Mouse (Mus musculus): ENCODE measurements around the gene Itpr1. TPM values are rescaled to one million over a fixed set of nuclear protein-coding genes. Genes with fewer than 3 reads are reported as not detected.
A peak's percentile ranks its signal among the peaks of the same experiment; 100 is the strongest.

Itpr1 gene
- total RNA-seq, 2 experiments from 2014 or later = 335 to 379 TPM

- no peak for DNase-seq (ENCODE audit: low spot score in 2 of 2)
- intact Hi-C loops (cut with DNase I) = loop anchor here (1.0 to 5.0 kb wide), 3 partner anchors 90 to 142 kb away; partner anchors contain the start of gene Bhlhe40
Observed at GRCm38 (mm10) chr6:108570351-108571041, 357.6 kb downstream of the Itpr1 start.

- intact Hi-C loops (cut with DNase I) = loop anchor here (1.0 to 5.0 kb wide), 3 partner anchors 89 to 141 kb away; partner anchors contain the start of gene Bhlhe40
- peak; percentile 67 to 78 for DNase-seq (ENCODE audit: low spot score in 2 of 2)
Observed at GRCm38 (mm10) chr6:108571042-108571590, 358.2 kb downstream of the Itpr1 start.

- intact Hi-C loops (cut with DNase I) = loop anchor here (5.0 kb wide), 2 partner anchors 140 kb away; no protein-coding TSS in a partner anchor
- no peak for DNase-seq (ENCODE audit: low spot score in 2 of 2)
Observed at GRCm38 (mm10) chr6:108572646-108573045, 359.8 kb downstream of the Itpr1 start.

- peak in 1 of 2 experiments; percentile 84 for DNase-seq (ENCODE audit: low spot score in 2 of 2)
- intact Hi-C loops (cut with DNase I) = loop anchor here (5.0 kb wide), 1 partner anchor 125 kb away; no protein-coding TSS in a partner anchor
Observed at GRCm38 (mm10) chr6:108577056-108577455, 364.2 kb downstream of the Itpr1 start.

GRCm38 (mm10) chr6:108588426-108588825 is 375.5 kb downstream of the Itpr1 start:
- no peak for DNase-seq (ENCODE audit: low spot score in 2 of 2)
- intact Hi-C loops (cut with DNase I) = no loop called here

GRCm38 (mm10) chr6:108592227-108592626 is 379.3 kb downstream of the Itpr1 start:
- intact Hi-C loops (cut with DNase I) = loop anchor here (2.0 kb wide), 1 partner anchor 35 kb away; no protein-coding TSS in a partner anchor
- DNase-seq (ENCODE audit: low spot score in 2 of 2) = peak in 1 of 2 experiments; percentile 38

GRCm38 (mm10) chr6:108592636-108593035 is 379.7 kb downstream of the Itpr1 start:
- intact Hi-C loops (cut with DNase I) = loop anchor here (2.0 kb wide), 1 partner anchor 36 kb away; no protein-coding TSS in a partner anchor
- peak in 1 of 2 experiments; percentile 45 for DNase-seq (ENCODE audit: low spot score in 2 of 2)

GRCm38 (mm10) chr6:108594171-108594841 is 381.4 kb downstream of the Itpr1 start:
- DNase-seq (ENCODE audit: low spot score in 2 of 2) = peak in 1 of 2 experiments; percentile 66
- intact Hi-C loops (cut with DNase I) = loop anchor here (1.0 kb wide), 1 partner anchor 66 kb away; the partner anchor contains the start of gene Bhlhe40

GRCm38 (mm10) chr6:108598691-108599090 is 385.8 kb downstream of the Itpr1 start:
- intact Hi-C loops (cut with DNase I) = no loop called here
- DNase-seq (ENCODE audit: low spot score in 2 of 2) = no peak

- intact Hi-C loops (cut with DNase I) = no loop called here
- no peak for DNase-seq (ENCODE audit: low spot score in 2 of 2)
Observed at GRCm38 (mm10) chr6:108599317-108599716, 386.4 kb downstream of the Itpr1 start.

Small RNA genes lying within 50 kb of the gene (microRNA-seq; reads per million reads assigned to microRNA genes)
- 0 reads per million in 2 experiments for gene Mir7661

Other genes starting within 250 kb of the Itpr1 start
- 10 to 100 TPM in 1 of 2 experiments, 1 to 10 TPM in 1; 8.8 to 10.3 TPM for gene Setmar, start 148.1 kb upstream of the Itpr1 start, total RNA-seq (2021)
- 10 to 100 TPM; 21.3 to 22.2 TPM for gene Sumf1, start 27.5 kb upstream of the Itpr1 start, total RNA-seq (2021)